Mouse (Mus musculus) heart, adult 9 months (tissue): ENCODE data around the gene Nfatc4.

Experiments used
- DNase-seq, 2 experiments: peaks; one replicate each; pipeline ENCODE4 v3.0.0; 2022; ENCODE audit warnings: low spot score in 2 of 2

Nfatc4 gene

DNA sequence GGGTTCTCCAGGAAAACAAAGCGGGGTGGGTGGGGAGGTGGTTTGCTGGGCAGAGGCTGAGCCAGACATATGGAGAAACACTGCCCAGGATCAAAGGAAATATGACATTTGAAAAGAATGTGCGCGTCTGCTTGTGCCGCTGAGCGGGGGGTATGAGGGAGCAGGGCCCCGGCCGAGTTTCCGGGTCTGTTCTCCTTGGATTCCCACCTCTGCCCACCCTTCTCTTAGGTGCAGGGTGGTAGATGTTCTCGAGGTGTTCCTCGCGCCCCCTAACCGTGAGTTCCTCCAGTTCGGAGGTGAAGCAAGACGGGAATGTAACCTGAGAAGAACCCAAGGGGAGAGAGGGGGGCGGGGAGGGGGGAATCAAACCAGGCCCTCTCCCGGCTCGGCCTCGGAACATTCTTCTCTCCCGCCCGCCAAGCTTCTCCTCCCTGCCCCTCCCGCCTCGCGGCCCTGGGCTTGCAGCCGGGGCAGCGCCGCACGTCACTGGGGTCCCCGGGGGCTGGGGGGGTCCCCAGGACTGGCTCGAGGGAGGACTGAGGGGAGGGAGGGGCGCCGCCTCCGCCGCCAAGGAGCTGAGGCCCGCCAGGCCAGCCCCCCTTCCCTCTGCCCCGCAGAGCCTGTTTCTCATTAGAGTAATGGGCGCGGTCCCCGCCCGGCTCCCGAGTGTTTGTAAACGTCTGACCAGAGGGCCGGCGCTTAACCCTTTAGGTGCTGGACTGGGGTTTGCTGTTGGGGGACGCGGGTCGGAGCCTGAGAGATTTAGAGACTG, at the start of gene Nfatc4:
Nfatc4 (plus strand) TSS at position 154 of the 772 bp plus-strand sequence.
- DNase-seq: peak; percentile 84 to 88

DNA sequence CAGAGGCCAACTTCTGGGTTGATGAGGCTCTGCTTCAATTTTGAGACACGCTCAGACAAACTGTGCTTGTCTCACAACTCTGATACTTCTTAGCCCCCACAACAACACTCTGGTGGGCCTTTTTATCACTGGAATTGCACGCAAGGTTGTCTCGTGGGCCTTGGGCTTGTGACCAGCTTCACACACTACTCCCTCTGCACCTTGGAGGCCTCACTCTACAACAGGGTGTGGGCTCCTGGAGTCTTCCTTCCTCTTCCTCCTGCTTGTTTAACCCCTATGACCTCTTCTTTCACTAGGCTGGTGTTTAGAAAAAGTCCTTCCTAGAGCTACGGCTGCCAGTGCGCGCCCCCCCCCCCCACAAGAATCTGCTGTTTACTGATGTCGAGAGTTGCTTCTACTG, 46.2 kb upstream of the Nfatc4 start:
- DNase-seq: no peak

DNA sequence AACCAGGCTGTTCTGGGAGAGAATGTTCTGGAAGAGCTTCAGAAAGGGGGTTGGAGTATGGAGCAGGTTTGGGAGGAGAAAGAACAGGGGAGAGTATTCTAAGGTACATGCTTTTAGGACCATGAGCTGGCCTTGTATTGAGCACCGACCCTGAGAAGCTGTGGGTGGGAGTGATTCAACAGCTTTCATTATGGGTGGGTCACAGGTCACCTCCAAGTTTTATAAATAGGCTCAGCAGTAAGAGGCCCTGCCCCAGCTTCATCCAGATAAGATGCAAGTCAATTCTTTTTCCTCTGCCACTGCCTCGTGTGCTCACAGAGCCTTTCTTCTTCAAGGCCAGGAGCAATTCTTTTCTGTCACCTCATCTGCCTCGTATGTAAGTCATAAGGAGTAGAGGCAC, 45.8 kb upstream of the Nfatc4 start:
- no peak for DNase-seq

DNA sequence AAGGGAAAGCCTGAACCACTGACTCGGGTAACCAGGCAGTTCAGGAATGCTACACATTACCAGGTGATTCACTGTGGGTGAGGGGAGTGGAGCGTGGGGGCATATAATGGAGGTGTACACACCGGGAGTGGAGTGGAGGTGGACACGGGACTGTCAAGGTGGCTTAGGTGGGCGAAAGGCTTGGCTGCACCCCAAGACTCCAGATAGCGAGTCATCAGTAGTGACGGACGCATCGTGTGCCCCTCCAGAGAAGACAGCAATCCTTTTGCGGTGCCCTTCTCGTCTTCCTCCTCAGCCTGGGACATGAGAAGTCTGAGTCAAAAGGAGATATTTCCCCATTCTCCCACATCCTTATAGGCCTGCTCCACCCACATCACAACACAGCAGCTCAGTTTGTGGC, 45.1 kb upstream of the Nfatc4 start:
- no peak for DNase-seq

DNA sequence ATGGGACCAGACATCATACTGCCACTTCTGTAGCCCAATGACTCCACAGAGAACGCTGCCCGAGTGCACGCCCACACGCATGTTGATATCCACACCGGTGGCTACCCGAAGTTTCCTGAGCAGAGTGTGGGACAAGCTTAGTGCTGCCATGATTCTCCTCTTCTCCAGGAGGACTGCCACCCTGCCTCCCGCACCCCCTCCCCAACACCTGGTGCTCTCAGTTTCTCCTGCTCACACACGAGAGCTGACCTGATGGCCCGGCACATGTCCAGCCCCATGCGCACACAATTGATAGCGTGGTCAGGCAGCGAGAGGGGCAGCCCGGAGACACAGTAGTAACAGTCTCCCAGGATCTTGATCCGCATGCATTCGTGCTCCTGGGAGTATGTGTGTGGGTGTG, 44.3 kb upstream of the Nfatc4 start:
- DNase-seq: no peak

DNA sequence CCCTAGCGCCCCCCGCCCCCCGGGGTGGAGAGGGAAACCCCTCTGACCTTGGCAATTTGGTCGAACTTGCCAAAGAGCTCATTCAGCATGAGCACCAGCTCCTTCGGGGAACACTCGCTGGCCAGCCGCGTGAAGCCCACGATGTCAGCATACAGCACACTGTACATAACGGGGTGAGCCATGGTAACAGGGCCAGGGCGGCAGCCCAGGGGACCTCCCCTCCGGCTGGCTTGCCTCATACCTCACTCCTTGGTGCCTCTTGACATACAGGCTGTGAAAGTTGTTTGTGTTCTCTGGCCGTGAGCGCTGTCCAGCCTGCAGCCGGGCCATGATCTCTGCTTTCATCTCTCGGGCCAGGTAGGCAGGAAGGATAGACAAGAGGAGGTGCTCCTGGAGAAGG, 43.3 kb upstream of the Nfatc4 start:
- DNase-seq: peak in 1 of 2 experiments; percentile 0

DNA sequence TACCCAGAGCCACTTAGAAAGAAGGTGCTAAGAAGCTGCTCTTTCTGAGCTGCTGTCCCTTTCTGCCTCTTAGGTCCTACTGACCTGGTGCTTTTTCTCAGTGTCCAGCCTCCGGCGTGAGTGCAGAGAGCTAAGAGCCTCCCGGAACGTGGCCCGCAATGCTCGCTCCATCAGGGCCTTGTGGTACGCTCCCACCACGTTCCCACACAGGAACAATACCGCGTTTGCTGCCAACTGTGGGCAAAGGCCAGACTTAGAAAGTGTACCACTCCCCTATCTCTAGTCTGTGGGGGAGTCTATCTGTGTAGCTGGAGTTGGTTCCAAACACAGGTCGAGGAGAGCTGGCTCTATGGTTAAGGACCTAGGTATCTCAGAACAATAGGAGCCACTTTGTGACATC, 42.2 kb upstream of the Nfatc4 start:
- peak in 1 of 2 experiments; percentile 2 for DNase-seq

DNA sequence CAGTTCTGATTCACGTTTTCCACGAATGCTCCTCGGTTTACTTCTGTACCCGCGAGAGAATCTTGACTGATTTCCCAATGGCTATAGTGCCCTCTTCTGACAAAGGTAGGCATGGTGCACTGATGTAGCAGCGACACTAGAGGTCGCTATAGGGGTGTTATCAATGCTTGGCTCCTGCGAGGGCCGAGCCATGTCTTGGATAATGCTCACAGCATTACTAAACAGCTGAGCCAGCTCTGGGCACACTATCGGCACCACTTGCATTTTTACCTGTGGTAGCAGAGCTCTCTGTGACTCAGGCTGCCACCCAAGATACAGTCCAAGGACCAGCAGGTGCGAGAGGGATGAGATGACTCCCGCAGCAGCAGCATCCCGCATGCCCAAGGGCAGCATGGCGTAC, 41.6 kb upstream of the Nfatc4 start:
- DNase-seq: peak; percentile 67 to 75

DNA sequence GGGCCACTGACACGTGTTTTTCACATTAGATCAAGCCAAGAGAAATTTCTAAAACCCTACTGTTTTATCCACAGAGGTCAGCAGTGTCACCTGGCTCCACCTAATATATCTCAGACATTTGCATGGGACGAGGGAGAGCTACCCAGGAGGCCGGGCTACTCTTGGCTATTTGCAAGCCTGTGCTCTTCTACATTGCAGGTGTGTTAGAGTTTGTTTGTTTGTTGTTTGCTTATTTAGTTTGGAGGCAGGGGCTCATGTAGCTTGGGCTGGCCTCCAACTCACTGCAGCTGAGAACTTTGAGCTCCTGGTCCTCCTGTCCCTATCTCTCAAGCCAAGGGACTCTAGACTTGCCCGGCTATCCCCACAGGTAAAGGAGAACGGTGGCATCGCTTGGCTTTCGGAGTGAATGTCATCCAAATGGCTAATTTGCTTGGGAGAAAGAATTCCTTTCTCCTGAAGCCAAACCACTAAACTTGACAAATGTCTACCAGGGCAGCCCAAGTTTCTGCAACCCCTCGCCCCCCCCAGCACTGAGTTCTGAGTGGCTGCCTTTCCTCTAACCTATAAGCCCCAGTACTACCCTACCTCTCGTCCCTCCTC, 40.5 kb upstream of the Nfatc4 start:
- peak in 1 of 2 experiments; percentile 4 for DNase-seq

DNA sequence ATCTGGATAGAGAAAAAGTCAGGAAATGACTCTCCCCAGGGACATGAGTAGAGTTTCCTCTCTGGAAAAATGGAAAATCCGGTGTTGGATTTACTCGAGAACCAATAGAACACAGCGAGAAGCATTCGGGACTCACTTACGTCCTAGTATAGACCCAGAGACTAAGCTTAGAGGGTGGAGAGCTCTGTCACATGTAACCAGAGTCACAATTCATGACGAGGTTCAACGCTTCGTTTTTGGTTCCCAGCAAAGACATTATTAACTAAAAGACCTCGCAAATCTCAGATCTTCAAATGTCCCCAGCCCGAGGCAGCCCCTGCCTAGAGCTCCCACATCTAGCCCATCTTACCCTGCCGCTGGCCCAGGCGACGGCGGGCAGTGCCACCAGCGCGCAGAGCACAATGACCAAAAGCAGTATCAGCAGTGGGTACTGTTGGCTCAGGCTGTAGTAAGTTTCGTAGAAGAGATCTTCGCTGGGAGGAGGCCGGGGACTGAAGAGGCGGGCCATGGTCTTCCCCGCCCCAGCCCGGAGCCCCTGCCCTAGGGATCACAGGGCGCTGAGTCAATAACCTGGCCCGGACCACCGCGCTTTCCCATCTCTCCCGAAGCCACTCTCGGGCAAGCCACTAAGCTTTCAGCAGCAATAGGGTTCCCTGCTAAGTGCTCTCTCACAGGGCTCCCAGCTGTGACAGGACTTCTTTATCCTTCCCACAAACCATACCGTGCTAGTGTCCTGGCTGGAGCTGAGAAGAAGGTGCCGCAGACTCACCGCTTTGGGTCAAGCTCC, 39.6 kb upstream of the Nfatc4 start:
- peak; percentile 85 to 89 for DNase-seq

DNA sequence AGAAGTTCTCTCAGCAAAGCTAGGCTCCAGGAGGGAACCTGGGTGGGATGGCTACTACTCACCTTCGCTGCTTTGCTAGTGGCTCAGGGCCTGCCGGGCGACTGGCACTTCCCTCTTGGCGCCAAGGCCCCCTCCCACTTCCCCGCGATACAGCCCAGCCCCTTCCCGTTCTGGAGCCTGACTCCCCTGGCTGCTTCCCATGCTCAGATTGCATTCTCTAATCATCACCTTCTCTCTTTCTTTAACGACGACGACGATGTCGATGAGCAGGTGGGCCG, 39.0 kb upstream of the Nfatc4 start, which contains the start of gene Adcy4:
Adcy4 (minus strand) TSS at position 138 of the 278 bp plus-strand sequence.
- DNase-seq: peak; percentile 45 to 65

DNA sequence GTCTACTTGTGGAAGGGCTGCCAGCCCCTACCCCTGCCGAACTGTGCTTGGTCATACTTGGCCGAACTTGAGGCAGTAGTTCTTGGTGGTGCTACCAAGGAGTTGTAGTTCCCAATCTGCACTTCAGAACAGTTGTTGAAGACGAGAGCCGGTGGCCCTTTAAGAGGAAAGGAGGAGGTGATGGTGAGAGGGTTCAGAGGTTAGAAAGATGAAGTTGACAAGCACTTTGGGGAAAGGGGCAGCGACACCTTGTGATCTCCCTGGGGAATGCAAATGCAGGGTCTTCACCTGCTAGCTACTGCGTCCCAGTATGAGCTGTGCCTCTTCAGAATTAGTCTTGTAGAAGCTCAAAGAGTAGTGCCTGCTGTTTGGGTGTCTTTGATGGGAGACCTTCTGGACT, 37.7 kb upstream of the Nfatc4 start:
- peak; percentile 0 for DNase-seq

DNA sequence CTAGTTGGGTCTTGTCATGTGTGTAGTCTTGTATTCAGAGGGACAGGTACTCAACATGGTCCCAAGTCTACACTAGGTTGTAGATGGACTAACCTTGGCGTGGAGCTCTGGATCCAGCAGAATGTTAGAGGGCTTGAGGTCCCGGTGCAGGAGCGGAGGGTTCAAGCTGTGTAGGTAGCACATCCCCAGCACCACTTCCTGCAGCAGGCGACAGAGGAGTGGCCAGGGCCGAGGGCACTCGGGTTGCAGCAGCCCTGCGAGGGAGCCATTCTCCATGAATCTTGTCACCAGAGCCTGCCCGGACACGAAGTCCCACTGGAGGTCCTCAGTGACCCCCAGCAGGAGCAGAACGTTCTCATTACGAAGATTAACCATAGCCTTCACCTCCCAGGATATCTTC, 35.2 kb upstream of the Nfatc4 start:
- DNase-seq: peak in 1 of 2 experiments; percentile 0

DNA sequence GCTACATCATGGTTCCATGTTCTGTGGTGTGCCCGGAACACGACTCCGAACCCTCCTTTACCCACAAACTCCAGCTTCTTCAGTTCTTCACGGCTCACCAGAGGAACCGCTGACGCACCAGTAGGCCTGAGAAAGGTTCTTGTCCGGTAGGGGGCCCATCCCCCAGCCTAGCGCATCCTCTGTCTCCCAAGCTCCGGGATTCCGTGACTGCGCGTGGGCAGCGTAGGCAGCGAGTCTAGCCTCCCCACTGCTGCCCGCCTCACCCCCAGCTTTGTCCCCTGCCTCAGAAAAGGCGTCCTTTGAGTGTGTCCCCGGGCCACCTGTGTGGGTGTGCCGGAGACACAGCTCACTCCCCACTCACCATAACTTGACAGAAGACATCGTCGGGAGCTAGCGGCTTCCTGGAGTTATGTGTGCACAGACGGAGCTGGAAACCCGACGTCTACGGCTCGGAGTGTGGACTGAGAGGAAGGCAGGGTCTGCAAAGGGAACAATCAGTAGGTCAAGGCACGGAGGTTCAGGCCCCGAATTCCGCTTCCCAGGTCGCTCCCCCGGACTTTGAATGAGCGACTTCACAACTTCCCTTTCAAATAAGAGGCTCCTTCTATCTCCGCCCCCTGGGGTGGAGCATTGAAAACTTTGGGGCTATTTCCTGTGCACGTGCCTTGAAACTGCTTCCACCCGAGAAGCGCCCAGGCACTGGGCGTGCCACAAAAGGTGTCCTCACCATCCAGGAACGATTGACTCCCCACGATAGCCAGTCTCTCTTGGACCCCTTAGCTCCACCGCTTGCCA, 34.5 kb upstream of the Nfatc4 start, which contains the start of gene Ripk3:
Ripk3 (minus strand) TSS at position 610 of the 795 bp plus-strand sequence.
- peak; percentile 62 to 63 for DNase-seq

DNA sequence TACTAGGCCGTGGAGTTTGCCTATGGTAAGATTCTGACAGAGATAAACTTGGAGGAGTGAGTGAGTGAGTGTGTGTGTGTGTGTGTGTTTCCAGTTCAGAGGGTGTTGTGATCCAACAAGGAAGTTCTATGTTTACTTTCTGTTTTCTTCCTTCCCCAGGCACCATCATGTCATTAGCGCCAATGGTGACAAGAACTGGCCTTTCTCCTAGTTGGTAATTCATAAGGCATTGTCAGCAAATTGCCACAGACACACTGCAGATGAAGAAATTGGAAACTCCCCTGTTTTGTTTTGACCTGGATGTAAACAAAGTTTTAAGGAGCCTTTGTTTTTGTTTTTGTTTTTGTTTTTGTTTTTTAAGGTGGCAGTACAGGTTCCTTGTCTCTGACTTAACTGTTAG, 29.5 kb upstream of the Nfatc4 start:
- DNase-seq: no peak

DNA sequence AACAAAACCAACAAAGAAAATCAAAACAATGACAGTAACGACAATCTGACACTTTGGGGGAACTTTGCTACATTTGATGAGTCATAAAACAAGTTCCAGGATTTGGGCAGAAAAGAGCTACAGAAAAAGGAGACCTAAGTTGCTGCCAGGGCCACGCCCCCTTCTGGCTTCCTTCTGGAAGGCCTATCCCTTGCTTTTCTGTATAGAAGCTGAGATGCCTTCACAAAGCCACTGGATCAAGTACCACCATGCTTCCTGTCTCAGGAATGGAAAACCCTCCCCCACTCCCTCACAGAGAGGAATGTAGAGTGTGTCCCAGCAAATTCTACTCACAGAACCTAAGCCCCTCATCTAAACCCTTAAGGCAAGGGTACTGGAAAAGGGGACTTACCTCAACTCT, 29.0 kb upstream of the Nfatc4 start:
- DNase-seq: peak in 1 of 2 experiments; percentile 22

DNA sequence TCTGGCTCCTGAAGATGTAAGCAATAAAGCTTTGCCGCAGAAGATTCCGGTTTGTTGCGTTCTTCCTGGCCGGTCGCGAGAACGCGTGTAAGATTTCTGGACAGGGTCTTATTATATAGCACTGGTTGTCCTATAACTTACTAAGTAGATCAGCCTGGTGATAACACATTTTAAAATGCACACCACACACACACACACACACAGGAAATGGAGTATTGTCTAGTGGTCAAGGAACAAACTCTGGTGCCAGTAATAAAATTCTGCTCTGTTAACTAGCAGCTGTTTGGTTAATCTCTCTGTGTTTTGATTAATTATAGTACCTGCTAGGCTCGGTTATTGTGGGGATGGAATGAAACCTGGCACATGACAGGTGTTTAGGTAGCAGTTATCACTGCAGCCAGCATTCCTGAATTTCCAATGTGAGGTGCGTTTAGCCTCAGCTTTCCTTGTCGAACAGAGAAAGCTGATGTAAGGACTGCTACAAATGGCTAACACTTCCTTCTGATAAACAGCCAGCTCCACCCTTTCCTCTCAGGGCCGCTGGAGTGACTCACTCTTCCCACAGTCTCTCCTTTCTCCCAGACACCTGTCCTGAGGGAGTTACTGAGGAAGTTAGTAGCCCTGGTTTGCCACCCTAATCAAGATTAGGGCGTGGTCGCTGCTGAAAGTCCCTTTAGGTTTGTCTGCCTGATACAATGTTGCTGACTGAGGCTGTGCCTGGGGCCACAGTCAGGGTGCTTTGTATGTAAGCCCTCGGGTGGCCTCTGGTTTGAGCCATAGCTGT, 27.4 kb upstream of the Nfatc4 start:
- peak; percentile 75 to 76 for DNase-seq

DNA sequence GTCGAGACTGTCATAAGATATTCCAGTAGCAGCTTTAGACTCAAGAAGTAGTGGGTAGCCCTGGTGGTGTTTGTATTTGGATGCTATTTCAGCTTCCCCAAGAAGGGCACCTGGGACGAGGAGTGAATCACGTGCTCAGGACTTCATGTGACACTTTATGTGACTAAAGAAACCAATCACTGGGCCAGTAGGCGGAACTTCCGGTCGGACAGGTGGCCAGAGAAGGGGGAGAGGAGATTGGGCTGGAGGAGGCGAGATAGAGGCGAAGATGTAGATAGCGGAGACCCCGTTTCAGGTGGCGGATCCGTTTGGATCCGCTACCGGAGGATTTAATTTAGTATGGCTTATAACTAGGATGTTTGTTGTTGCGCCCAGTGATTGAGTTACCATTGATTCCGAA, 8.1 kb upstream of the Nfatc4 start:
- peak; percentile 51 to 58 for DNase-seq

DNA sequence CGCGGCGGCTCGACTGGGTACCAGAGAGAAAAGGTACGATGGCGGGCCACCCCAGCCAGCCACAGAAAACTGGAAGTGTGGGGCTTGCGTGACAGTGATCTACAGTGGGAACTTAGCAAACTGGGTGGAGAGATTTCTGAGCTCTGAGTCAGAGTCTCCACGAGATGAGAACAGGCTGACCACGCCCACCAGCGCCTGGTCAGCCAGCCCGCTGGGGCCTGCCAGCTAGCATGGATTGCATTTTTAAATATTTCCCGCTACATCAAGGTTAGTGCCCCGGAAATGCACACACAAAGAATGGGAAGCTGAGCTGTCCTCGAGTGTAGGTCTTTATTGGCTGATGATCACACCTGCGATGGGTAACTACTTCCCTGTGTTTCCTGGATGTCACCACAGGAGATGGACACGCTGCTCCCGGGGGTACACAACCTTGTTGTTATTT, 7.6 kb upstream of the Nfatc4 start:
- peak; percentile 67 to 77 for DNase-seq

DNA sequence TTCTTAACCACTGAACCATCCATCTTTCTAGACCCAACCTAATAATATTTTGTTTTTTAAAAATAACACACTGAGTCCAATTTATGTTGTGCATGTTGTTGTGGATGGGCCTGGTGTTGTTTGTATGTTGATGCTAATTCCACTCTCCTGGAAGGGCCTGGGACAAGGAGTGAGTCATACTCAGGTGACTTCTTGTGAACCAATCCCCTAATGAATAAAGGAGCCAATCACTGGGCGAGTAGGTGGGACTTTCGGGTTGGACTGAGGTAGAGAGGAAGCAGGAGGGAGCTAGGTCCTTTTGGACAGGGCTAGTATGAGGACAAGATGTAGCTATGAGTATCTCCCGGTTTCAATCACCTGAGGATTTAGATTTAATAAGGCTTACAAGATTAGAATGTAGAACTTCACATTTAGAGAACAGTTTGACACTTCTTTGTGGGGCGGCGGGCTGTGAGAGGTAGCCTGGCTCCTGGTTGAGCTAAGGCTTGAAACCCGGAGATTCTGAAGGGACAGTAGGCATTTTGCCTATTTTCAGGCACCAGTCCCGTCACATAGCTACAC, 3.0 kb upstream of the Nfatc4 start:
- DNase-seq: peak in 1 of 2 experiments; percentile 0

DNA sequence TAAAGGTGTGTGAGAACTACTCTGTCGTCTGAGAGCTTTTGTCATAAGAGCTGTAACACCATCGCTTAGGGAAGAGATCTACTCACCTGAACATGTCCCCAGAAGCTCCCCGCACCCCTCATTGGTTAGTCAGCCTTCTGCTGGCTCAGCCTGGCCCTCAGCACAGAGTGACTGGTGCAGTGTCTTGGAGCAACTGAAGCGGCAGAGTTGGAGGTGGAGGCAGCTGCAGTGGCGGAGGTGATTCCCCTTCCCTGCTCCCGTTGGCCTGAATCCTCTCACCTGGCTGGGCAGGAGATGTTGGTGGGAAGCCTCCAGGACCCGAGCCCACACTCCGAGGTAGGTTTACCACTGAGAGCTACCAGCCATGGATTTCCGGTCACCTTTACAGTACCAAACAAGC, 2.4 kb upstream of the Nfatc4 start:
- DNase-seq: no peak
